Mouse (Mus musculus): Measurements from ENCODE around the gene Sla2. TPM values are rescaled to one million over a fixed set of nuclear protein-coding genes. Genes with fewer than 3 reads are reported as not detected.

The Sla2 gene
- polyA plus RNA-seq, 1 experiment from 2014 or later = 0.23 TPM

Other genes with a start within 250 kb of the Sla2 start
- gene Myl9, start 111.8 kb downstream of the Sla2 start, polyA plus RNA-seq (2018) = 0.40 TPM in 1 of 3 replicates, not detected in the others
- gene Tgif2, start 47.2 kb downstream of the Sla2 start, polyA plus RNA-seq (2018) = 0.11 to 0.33 TPM in 2 of 3 replicates, not detected in the other
- gene 4930518I15Rik, start 29.2 kb downstream of the Sla2 start, polyA plus RNA-seq (2018) = 0.72 to 2.6 TPM (median 0.75 TPM) in 3 replicates
- gene Rab5if, start 24.1 kb downstream of the Sla2 start, polyA plus RNA-seq (2018) = 108 to 213 TPM (median 184 TPM) in 3 replicates
- 24.2 to 37.2 TPM (median 32.1 TPM) in 3 replicates for gene Ndrg3, start 104.9 kb upstream of the Sla2 start, polyA plus RNA-seq (2018)
- 3.3 to 6.5 TPM (median 3.4 TPM) in 3 replicates for gene Dsn1, start 120.0 kb upstream of the Sla2 start, polyA plus RNA-seq (2018)
- gene Soga1, start 192.1 kb upstream of the Sla2 start, polyA plus RNA-seq (2018) = 8.1 to 15.4 TPM (median 10.2 TPM) in 3 replicates
- gene Tldc2, start 199.9 kb upstream of the Sla2 start, polyA plus RNA-seq (2018) = not detected in 3 replicates
- gene Samhd1, start 248.1 kb upstream of the Sla2 start, polyA plus RNA-seq (2018) = 206 to 608 TPM (median 460 TPM) in 3 replicates

Data from macrophage (primary cell).